Mouse (Mus musculus) heart, adult 2 months (tissue): Measurements from ENCODE around the gene Fuk. TPM values are rescaled to one million over a fixed set of nuclear protein-coding genes. Genes with fewer than 3 reads are reported as not detected.

Source experiments
- DNase-seq, 2 experiments: peaks; one replicate each; pipeline ENCODE4 v3.0.0; 2021
- H3K27ac ChIP-seq: fragments of 200-600 bp; 2 replicates; pipeline ENCODE4 v1.8.1; 2022
- H3K27me3 ChIP-seq: fragments of 200-500 bp; 2 replicates; pipeline ENCODE4 v1.6.1; 2012; ENCODE audit warnings: mild to moderate bottlenecking, low read length, inconsistent platforms, mixed read lengths; ENCODE audit not compliant: control insufficient read depth, insufficient read depth
- H3K36me3 ChIP-seq: fragments of 200-500 bp; 2 replicates; pipeline ENCODE4 v1.6.1; 2012; ENCODE audit warnings: low read length, inconsistent platforms; ENCODE audit not compliant: control insufficient read depth, insufficient read depth
- H3K4me1 ChIP-seq: fragments of 200-500 bp; 2 replicates; pipeline ENCODE4 v1.6.1; 2011; ENCODE audit warnings: low read length; ENCODE audit not compliant: control insufficient read depth, insufficient read depth
- H3K4me3 ChIP-seq: fragments of 200-600 bp; 2 replicates; pipeline ENCODE4 v1.8.1; 2022
- H3K79me2 ChIP-seq: fragments of 200-500 bp; replicated peaks from 2 replicates; pipeline ENCODE4 v1.6.1; 2012; ENCODE audit warnings: mild to moderate bottlenecking, inconsistent platforms, low read length, moderate library complexity, mixed read lengths; ENCODE audit not compliant: control insufficient read depth, insufficient read depth
- H3K9ac ChIP-seq: fragments of 200-500 bp; 2 replicates; pipeline ENCODE4 v1.6.1; 2012; ENCODE audit warnings: low read depth, mild to moderate bottlenecking, control low read depth, inconsistent platforms, low read length, mixed read lengths
- CTCF ChIP-seq: fragments of 200-600 bp; IDR thresholded peaks from 2 replicates; pipeline ENCODE4 v1.8.1; 2022; ENCODE audit warnings: antibody characterized with exemption, mild to moderate bottlenecking, moderate library complexity
- EP300 ChIP-seq: fragments of 200-500 bp; IDR thresholded peaks from 2 replicates; pipeline ENCODE4 v1.6.1; 2011; ENCODE audit warnings: low read depth, low read length, control low read depth; ENCODE audit not compliant: insufficient read depth
- WGBS: fragments of 180-500 bp; shearing (Covaris S2); methylation state at CpG from one replicate; pipeline ENCODE4 v1.1.7; 2018; 5-methylcytosine and 5-hydroxymethylcytosine counted together
- intact Hi-C: fragments of 180-260 bp; cut with DNase I; formaldehyde crosslinking; loops from one replicate; pipeline ENCODE4 v1.15.1; 2025
- polyA plus RNA-seq: library from polyadenylated mRNA; depleted of rRNA; stranded (reverse); fragments of >200 nt; gene quantifications from 2 replicates; pipeline ENCODE4 v1.2.3, GENCODE M21; 2012; rRNA removed
- total RNA-seq, 2 experiments: library from RNA; stranded (reverse); gene quantifications; 2 replicates each; pipeline ENCODE4 v1.2.3; 2021

Gene Fuk
- total and polyA plus RNA-seq, 3 experiments = 4.5 to 6.2 (median 4.6) TPM

- intact Hi-C loops = loop anchor here (2.0 to 10.0 kb wide), 2 partner anchors 91 to 197 kb away; no protein-coding TSS in a partner anchor
- Histone ChIP-seq H3K27ac (no peak overlapping the region), H3K36me3 (peaks cover 20% of the 10 kb centered on the region)
Measured at GRCm38 (mm10) chr8:110842012-110842574, 60.2 kb downstream of the Fuk start.

More at GRCm38 (mm10) chr8:110842012-110842574, 60.2 kb downstream of the Fuk start:
- TF ChIP-seq CTCF = peak; percentile 54
- no peak for TF ChIP-seq EP300
- Histone ChIP-seq H3K4me3 (no peak overlapping the region), H3K9ac (no peak overlapping the region), H3K79me2 (peaks cover 5% of the 10 kb centered on the region), H3K27me3 (no peaks in the 10 kb centered on the region), H3K4me1 (peaks cover 3% of the 10 kb centered on the region)
- 82% methylated on average over 3 of the region's 3 CpGs for WGBS
- no peak for DNase-seq

Other genes with a start within 250 kb of the Fuk start
- 10 to 100 TPM; 38.8 to 39.6 TPM for gene Mtss1l, start 181.0 kb downstream of the Fuk start, total RNA-seq
- 34.3 and 39.7 TPM in 2 replicates for gene Mtss1l, start 181.0 kb downstream of the Fuk start, polyA plus RNA-seq
- 1 to 10 TPM; 3.3 to 5.3 TPM for gene Il34, start 96.6 kb downstream of the Fuk start, total RNA-seq
- 7.2 and 15.3 TPM in 2 replicates for gene Il34, start 96.6 kb downstream of the Fuk start, polyA plus RNA-seq
- gene Cog4, start 55.9 kb downstream of the Fuk start, total RNA-seq = 10 to 100 TPM; 66.2 to 74.1 TPM
- 34.8 and 51.5 TPM in 2 replicates for gene Cog4, start 55.9 kb downstream of the Fuk start, polyA plus RNA-seq
- 10 to 100 TPM; 38.3 to 39.7 TPM for gene Sf3b3, start 55.7 kb downstream of the Fuk start, total RNA-seq
- gene Sf3b3, start 55.7 kb downstream of the Fuk start, polyA plus RNA-seq = 19.2 and 34.3 TPM in 2 replicates
- 10 to 100 TPM; 20.2 to 22.0 TPM for gene St3gal2, start 17.4 kb upstream of the Fuk start, total RNA-seq
- gene St3gal2, start 17.4 kb upstream of the Fuk start, polyA plus RNA-seq = 25.9 and 34.8 TPM in 2 replicates
- gene Ddx19a, start 95.3 kb upstream of the Fuk start, total RNA-seq = 10 to 100 TPM; 31.7 to 34.8 TPM
- 18.0 and 29.5 TPM in 2 replicates for gene Ddx19a, start 95.3 kb upstream of the Fuk start, polyA plus RNA-seq
- gene Ddx19b, start 129.3 kb upstream of the Fuk start, total RNA-seq = 10 to 100 TPM; 10.3 TPM
- gene Ddx19b, start 129.3 kb upstream of the Fuk start, polyA plus RNA-seq = 3.2 and 6.2 TPM in 2 replicates
- gene Aars, start 130.7 kb upstream of the Fuk start, total RNA-seq = 10 to 100 TPM; 31.9 to 38.1 TPM
- 19.4 and 28.3 TPM in 2 replicates for gene Aars, start 130.7 kb upstream of the Fuk start, polyA plus RNA-seq
- gene Exosc6, start 153.9 kb upstream of the Fuk start, total RNA-seq = not detected
- not detected in 2 replicates for gene Exosc6, start 153.9 kb upstream of the Fuk start, polyA plus RNA-seq
- gene Clec18a, start 189.9 kb upstream of the Fuk start, total RNA-seq = 1 to 10 TPM; 1.1 to 1.3 TPM
- 1.1 and 1.6 TPM in 2 replicates for gene Clec18a, start 189.9 kb upstream of the Fuk start, polyA plus RNA-seq
- 100 to 1,000 TPM in 1 of 2 experiments, 10 to 100 TPM in 1; 88.3 to 114 TPM for gene Pdpr, start 192.1 kb upstream of the Fuk start, total RNA-seq
- gene Pdpr, start 192.1 kb upstream of the Fuk start, polyA plus RNA-seq = 28.5 and 55.3 TPM in 2 replicates